Mouse (Mus musculus): Measurements from ENCODE around the gene Arhgap15. TPM values are rescaled to one million over a fixed set of nuclear protein-coding genes. Genes with fewer than 3 reads are reported as not detected.

The Arhgap15 gene
- total RNA-seq, 2 experiments from 2014 or later: 2.2 to 2.7 TPM

DNA sequence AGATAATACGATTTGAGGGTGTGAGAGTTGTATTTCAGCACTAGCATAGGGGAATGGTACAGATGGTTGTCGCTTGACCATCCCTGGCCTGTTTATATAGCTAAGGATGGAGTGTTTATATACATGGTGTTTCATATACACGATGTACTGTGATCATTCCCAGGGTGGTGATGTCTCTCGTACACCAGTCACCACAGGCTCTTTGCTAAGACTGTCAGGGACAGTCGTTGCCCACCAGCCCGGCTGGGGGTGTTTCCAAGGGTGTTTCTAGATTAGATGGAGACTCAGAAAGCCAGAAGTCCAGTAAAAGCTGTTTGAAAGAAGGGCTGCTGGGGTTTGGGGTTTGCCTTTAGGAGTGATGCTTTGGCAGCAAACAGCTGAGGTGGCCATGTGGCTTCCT, 165.5 kb downstream of the Arhgap15 start:
- DNase-seq (ENCODE audit: low spot score in 2 of 2): no peak

- DNase-seq (ENCODE audit: low spot score in 2 of 2): no peak
Measured at GRCm38 (mm10) chr2:43923863-43924340, 175.3 kb downstream of the Arhgap15 start.

DNA sequence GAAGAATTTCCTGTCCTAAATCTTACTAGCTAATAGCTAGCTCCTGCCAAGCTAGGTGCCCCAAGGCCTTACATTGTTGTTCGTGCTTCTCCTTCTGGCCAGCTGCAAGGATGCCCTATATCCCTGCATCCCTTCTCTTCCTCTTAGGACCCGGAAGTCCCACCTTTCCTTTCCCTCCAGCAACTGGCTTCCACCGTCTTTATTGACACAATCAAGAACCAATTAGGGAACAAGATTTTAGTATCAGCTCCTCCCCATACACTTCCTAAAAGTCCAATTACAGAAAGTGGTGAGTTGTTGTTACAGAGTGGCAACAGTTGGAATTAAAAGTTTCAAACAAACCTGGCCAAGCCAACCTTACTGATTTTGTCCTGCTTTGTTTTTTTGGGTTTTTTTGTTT, 183.1 kb downstream of the Arhgap15 start:
- no peak for DNase-seq (ENCODE audit: low spot score in 2 of 2)

GRCm38 (mm10) chr2:43939196-43939595, 190.6 kb downstream of the Arhgap15 start:
- no peak for DNase-seq (ENCODE audit: low spot score in 2 of 2)

GRCm38 (mm10) chr2:43945679-43946078, 197.1 kb downstream of the Arhgap15 start:
- DNase-seq (ENCODE audit: low spot score in 2 of 2): no peak

GRCm38 (mm10) chr2:43949775-43950492, 201.3 kb downstream of the Arhgap15 start:
- no peak for DNase-seq (ENCODE audit: low spot score in 2 of 2)

DNA sequence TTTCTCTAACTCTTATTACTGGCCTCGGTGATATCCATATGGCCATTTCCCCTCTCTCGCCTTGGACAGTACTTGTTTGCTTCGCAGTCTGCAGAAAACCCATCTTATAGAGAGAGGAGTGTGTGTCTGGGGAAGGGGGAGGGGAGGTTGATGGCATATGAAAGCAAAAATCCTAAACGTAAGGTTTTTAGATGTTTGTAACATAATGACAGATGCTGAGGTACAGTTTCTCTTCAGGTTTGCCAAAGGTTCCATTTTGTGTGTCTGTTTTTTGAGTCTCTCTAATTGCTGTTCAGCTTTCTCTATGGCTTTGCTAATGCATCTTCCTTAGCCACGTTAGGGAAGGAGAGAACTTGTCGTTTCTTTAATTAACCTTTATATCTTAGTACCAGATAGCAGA, 202.1 kb downstream of the Arhgap15 start:
- no peak for DNase-seq (ENCODE audit: low spot score in 2 of 2)

GRCm38 (mm10) chr2:43959189-43959588, 210.6 kb downstream of the Arhgap15 start:
- DNase-seq (ENCODE audit: low spot score in 2 of 2): no peak

GRCm38 (mm10) chr2:43962466-43962865, 213.8 kb downstream of the Arhgap15 start:
- no peak for DNase-seq (ENCODE audit: low spot score in 2 of 2)

GRCm38 (mm10) chr2:43968581-43968980, 220.0 kb downstream of the Arhgap15 start:
- peak in 1 of 2 experiments; percentile 10 for DNase-seq (ENCODE audit: low spot score in 2 of 2)

DNA sequence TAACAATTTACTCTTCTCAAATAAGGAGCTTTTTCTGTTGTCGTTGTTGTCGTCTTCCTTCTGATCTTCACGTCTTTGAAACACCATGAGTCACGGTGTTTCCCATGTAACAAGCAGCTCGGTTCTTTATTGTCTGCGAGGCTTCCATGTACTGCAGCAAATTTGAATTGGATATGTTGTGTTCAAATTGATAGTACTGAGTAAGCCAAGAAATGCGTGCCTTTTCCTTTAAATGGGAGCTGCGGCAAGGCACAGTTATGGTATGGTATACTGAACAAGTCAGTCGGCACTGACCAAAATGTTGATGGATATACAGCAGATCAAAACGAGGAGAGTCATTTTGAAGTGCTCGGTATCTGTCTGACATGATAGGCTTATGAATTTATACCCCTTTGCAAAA, 229.1 kb downstream of the Arhgap15 start:
- no peak for DNase-seq (ENCODE audit: low spot score in 2 of 2)

DNA sequence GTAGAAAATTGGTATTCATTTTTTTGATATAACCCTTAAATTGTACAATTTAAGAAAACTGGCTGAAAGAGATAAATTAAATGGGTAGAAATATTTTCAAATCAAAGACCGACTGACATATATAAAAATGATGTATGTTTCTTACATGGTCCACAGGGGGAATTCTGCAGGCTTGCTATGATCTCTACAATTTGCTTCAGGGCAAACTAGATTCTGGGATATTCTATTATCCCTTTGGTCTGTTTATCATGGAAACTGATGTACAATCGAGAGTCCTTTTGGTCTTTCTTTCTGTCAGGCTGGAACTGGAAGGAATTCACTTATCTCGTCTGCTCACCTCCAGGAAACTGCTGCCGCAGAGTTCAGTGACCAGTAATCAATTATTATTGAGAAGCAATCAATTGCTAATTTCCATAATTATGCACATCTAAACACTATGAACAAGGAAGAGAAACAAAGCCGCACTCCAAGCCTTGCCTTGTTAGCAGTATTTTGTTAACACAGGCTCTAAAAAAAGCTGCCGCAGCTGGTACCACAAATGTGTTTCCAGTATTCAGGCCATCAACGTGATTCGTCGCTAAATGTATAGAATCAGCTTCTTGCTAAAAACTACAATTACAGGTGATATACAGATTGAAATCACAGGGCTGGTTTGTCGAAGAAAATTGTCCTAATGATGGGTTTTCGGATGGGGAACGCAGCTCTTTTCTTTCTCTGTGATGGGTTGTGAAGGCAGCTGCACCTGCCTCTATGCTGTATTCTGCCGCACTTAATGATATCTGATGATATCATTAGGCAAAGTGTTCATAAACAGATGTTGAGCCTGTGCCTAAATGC, 229.8 kb downstream of the Arhgap15 start:
- DNase-seq (ENCODE audit: low spot score in 2 of 2): no peak

- no peak for DNase-seq (ENCODE audit: low spot score in 2 of 2)
Measured at GRCm38 (mm10) chr2:43986066-43986465, 237.4 kb downstream of the Arhgap15 start.

DNA sequence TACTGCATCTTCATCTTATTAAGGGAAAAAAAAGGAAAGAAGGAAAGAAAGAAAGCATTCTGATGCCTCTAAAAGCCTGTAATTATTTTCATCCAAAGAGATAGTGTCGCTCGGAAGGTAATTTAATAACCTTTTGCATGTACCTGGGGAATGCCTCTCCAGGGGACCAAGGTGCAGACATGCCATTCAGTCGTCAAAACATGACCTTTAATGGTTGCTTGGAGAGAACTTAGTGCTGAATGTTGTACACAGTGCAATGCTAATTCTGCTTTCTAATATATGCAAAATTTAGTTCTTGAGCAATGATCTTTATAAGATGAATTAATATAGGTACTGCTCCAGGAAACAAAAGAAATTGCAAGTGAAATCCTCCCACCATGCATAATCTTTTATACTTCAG, 239.3 kb downstream of the Arhgap15 start:
- no peak for DNase-seq (ENCODE audit: low spot score in 2 of 2)

DNA sequence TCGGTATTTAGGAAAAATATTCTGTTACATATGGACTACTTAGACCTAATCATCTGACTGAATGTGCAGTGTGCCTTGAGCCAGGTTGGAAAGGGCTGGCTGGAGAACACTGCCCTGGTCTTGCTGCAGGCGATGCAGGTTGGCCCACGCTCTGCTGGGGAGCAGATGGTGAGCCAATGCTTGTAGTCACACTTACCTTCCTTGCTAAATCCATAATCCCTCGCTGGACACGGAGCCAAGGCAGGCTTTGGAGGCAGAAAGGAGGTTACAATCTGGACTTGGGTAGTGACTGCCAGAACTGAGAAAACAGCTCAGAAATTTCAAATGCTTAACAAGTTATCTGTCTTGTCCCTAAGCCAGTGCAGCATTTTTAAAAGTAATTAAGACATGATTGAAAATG, 241.2 kb downstream of the Arhgap15 start:
- no peak for DNase-seq (ENCODE audit: low spot score in 2 of 2)

DNA sequence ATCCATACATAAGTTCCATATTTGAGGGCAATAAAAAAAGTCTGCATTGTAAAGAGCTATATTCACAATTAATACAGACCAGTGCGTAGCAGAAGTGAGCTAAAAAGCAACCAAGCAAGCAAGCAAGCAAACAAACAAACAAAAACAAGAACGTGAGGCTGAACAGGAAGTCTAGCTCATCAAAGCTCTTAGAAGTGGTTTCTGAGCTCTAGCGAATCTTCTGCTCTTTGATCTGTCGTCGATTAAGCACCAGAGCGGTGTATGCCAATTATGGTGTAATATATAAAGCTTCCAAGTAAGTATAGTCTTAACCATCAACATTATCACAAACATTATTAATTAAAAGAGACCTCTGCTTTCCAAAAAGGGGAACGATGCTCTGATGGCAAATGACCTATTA, 243.9 kb downstream of the Arhgap15 start:
- no peak for DNase-seq (ENCODE audit: low spot score in 2 of 2)

GRCm38 (mm10) chr2:44002454-44002853, 253.8 kb downstream of the Arhgap15 start:
- no peak for DNase-seq (ENCODE audit: low spot score in 2 of 2)

- DNase-seq (ENCODE audit: low spot score in 2 of 2): no peak
Measured at GRCm38 (mm10) chr2:44010249-44010648, 261.6 kb downstream of the Arhgap15 start.

DNA sequence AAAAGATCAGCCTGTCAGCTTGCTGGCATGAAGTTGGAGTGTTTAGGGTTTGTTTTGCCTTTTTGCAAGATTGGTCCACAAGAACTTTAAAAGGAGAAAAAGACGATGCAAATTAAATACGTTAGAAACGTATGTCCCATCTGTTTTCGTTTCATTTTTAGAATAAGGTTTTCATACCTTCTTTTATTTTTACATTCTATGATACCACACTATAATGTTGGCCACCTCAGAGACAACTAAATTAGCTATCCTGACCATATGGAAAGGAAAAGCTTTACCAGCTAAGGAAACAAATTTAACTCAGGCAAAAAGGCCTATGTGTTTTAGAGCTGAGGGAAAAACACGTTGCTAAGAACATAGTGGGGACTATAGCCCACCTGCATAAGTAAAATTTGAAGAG, 264.8 kb downstream of the Arhgap15 start:
- DNase-seq (ENCODE audit: low spot score in 2 of 2): no peak

GRCm38 (mm10) chr2:44016720-44017119, 268.1 kb downstream of the Arhgap15 start:
- DNase-seq (ENCODE audit: low spot score in 2 of 2): no peak

DNA sequence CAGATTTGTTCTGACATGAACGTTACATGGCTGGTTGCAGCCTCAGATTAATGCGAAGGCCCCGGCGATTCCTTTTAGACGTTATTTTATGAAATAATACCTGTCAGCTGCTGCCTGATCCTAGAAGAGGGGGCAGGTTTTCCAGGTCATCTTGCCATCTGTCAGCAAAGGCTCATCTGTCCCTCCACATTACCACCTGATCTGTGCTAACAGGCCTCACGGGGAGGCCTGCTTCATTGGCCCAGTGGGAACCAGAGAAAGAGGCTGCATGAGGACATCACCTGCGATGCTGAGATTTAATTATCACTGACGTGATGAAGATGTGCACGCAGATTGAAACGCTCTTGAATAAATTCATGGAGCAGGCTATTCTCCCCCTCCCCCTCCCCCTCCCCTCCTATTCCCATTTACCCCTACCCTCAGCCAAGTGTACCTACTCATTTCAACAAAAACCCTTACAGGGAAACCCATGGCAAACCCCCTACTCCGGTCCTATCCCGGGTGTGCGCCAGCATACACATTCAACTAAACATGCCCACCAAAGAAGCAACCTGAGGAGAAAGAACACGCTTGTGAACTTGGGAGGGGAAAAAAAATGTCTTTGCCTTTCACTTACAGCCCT, 268.9 kb downstream of the Arhgap15 start:
- no peak for DNase-seq (ENCODE audit: low spot score in 2 of 2)

DNA sequence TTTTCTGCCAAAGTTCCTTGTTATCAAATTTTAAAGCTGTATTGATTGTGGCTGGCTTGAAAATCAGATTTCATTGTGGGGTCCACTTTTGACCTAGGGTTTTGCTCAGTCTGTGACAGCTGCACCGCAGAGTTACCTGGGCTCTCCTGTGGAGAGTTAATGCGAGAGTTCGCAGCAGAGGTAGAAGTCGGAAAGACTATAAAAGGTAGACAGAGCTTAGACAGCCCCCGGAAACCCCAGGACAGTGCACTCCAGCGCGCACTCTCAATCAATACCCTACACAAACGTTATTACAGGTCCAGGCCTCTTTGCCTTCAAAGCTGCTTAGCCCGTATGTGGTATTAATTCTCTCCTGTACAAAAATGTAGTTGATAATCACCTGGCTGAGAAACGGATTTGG, 269.4 kb downstream of the Arhgap15 start:
- no peak for DNase-seq (ENCODE audit: low spot score in 2 of 2)
